Mouse (Mus musculus) heart, adult 8-10 months (tissue): ENCODE measurements at regions not wholly inside any gene's neighbourhood (a gene's known extent, or its start where the extent isn't known, plus 50 kb on each side); places are given as distances from the start of the nearest gene placed in this dataset.
A peak's percentile ranks its signal among the peaks of the same experiment; 100 is the strongest.

Source experiments
- DNase-seq: peaks from one replicate; pipeline ENCODE4 v3.0.0; 2022; ENCODE audit warnings: low spot score

- DNase-seq: no peak
Observed at GRCm38 (mm10) chr3:149819081-149819480, 828.7 kb upstream of the Adgrl2 start.

GRCm38 (mm10) chr3:149811036-149811435 is 820.7 kb upstream of the Adgrl2 start:
- no peak for DNase-seq

GRCm38 (mm10) chr3:149805345-149805744 is 815.0 kb upstream of the Adgrl2 start:
- DNase-seq: no peak

- no peak for DNase-seq
Observed at GRCm38 (mm10) chr3:149796123-149796522, 805.8 kb upstream of the Adgrl2 start.

GRCm38 (mm10) chr3:149791593-149791992 is 801.2 kb upstream of the Adgrl2 start:
- no peak for DNase-seq

GRCm38 (mm10) chr3:149786096-149786495 is 795.7 kb upstream of the Adgrl2 start:
- no peak for DNase-seq

- no peak for DNase-seq
Observed at GRCm38 (mm10) chr3:149783903-149784608, 793.7 kb upstream of the Adgrl2 start.

GRCm38 (mm10) chr3:149767847-149768421 is 777.6 kb upstream of the Adgrl2 start:
- no peak for DNase-seq

GRCm38 (mm10) chr3:149761245-149761644 is 770.9 kb upstream of the Adgrl2 start:
- no peak for DNase-seq

GRCm38 (mm10) chr3:149757910-149758592 is 767.7 kb upstream of the Adgrl2 start:
- DNase-seq: no peak

GRCm38 (mm10) chr3:149736069-149736468 is 745.7 kb upstream of the Adgrl2 start:
- no peak for DNase-seq

- peak; percentile 25 for DNase-seq
Observed at GRCm38 (mm10) chr3:149726212-149726611, 735.9 kb upstream of the Adgrl2 start.

- DNase-seq: no peak
Observed at GRCm38 (mm10) chr3:149724879-149725278, 734.5 kb upstream of the Adgrl2 start.

- peak; percentile 15 for DNase-seq
Observed at GRCm38 (mm10) chr3:149721832-149722231, 731.5 kb upstream of the Adgrl2 start.

GRCm38 (mm10) chr3:149720306-149720705 is 730.0 kb upstream of the Adgrl2 start:
- no peak for DNase-seq

- no peak for DNase-seq
Observed at GRCm38 (mm10) chr3:149705724-149706123, 715.4 kb upstream of the Adgrl2 start.

- no peak for DNase-seq
Observed at GRCm38 (mm10) chr3:149705322-149705721, 715.0 kb upstream of the Adgrl2 start.

GRCm38 (mm10) chr3:149704478-149704877 is 714.1 kb upstream of the Adgrl2 start:
- no peak for DNase-seq

GRCm38 (mm10) chr3:149683561-149683960 is 693.2 kb upstream of the Adgrl2 start:
- no peak for DNase-seq

GRCm38 (mm10) chr3:149682246-149682645 is 691.9 kb upstream of the Adgrl2 start:
- no peak for DNase-seq

- no peak for DNase-seq
Observed at GRCm38 (mm10) chr3:149673926-149674325, 683.6 kb upstream of the Adgrl2 start.

GRCm38 (mm10) chr3:149664624-149665023 is 674.3 kb upstream of the Adgrl2 start:
- no peak for DNase-seq

GRCm38 (mm10) chr3:149638324-149638723 is 648.0 kb upstream of the Adgrl2 start:
- DNase-seq: no peak
